Mouse (Mus musculus) midbrain, postnatal 0 days (tissue): ENCODE data around the gene Fstl1. TPM values are rescaled to one million over a fixed set of nuclear protein-coding genes. Genes with fewer than 3 reads are reported as not detected.

Experiments
- ATAC-seq: fragments of 200-750 bp; cut with Nextera tagmentation; 2 replicates; pipeline ENCODE4 v1.8.0; 2017; ENCODE audit warnings: moderate number of reproducible peaks, mild to moderate bottlenecking, moderate TSS enrichment, moderate library complexity; ENCODE audit not compliant: low FRiP score
- DNase-seq: peaks from one replicate; pipeline ENCODE4 v3.0.0-alpha.2; 2015; ENCODE audit warnings: low spot score
- H3K27ac ChIP-seq: fragments of 300-500 bp; sonication (generic); 2 replicates; pipeline ENCODE4 v1.5.1; 2014; ENCODE audit warnings: low read depth, mild to moderate bottlenecking, low read length, mixed read lengths
- H3K27me3 ChIP-seq: fragments of 300-500 bp; sonication (generic); 2 replicates; pipeline ENCODE4 v1.6.1; 2014; ENCODE audit warnings: low read length, control low read depth, mixed read lengths; ENCODE audit not compliant: insufficient read depth
- H3K36me3 ChIP-seq: fragments of 300-500 bp; sonication (generic); 2 replicates; pipeline ENCODE4 v1.6.1; 2014; ENCODE audit warnings: low read length, control low read depth, mixed read lengths; ENCODE audit not compliant: insufficient read depth
- H3K4me1 ChIP-seq: fragments of 300-500 bp; sonication (generic); 2 replicates; pipeline ENCODE4 v1.6.1; 2014; ENCODE audit warnings: mild to moderate bottlenecking, control low read depth, antibody characterized with exemption, low read length, mixed read lengths; ENCODE audit not compliant: insufficient read depth
- H3K4me2 ChIP-seq: fragments of 300-500 bp; sonication (generic); 2 replicates; pipeline ENCODE4 v1.6.1; 2014; ENCODE audit warnings: low read depth, mild to moderate bottlenecking, low read length, mixed read lengths; ENCODE audit not compliant: poor library complexity, severe bottlenecking
- H3K4me3 ChIP-seq: fragments of 300-500 bp; sonication (generic); 2 replicates; pipeline ENCODE4 v1.5.1; 2014; ENCODE audit warnings: low read depth, mild to moderate bottlenecking, low read length, moderate library complexity
- H3K9ac ChIP-seq: fragments of 300-500 bp; sonication (generic); replicated peaks from 2 replicates; pipeline ENCODE4 v1.6.1; 2014; ENCODE audit warnings: mild to moderate bottlenecking, low read length, moderate library complexity, mixed read lengths; ENCODE audit not compliant: poor library complexity, severe bottlenecking
- H3K9me3 ChIP-seq: fragments of 300-500 bp; sonication (generic); 2 replicates; pipeline ENCODE4 v1.6.1; 2016; ENCODE audit warnings: low read length, control low read depth
- CTCF ChIP-seq: IDR thresholded peaks from 2 replicates; pipeline ENCODE4 v1.5.1; 2016; ENCODE audit warnings: antibody characterized with exemption, mild to moderate bottlenecking
- WGBS: fragments of 180-500 bp; shearing (Covaris S2); extraction: QIAGEN DNeasy Blood & Tissue Kit; methylation state at CpG from one replicate; pipeline ENCODE4 v1.1.7; 2014; 5-methylcytosine and 5-hydroxymethylcytosine counted together
- polyA plus RNA-seq: library from polyadenylated mRNA; unstranded; fragments of >200 nt; fragmentation: Nextera tagmentation; extraction: Ambion mirVana; gene quantifications from 2 replicates; pipeline ENCODE4 v1.2.1, GENCODE M21; 2015
- total RNA-seq: library from RNA; depleted of rRNA; stranded (reverse); fragments of >200 nt; gene quantifications from 2 replicates; pipeline ENCODE4 v1.2.3, GENCODE M21; 2014

Gene Fstl1
- total and polyA plus RNA-seq, 2 experiments from 2014 or later: 51.6 to 58.8 TPM

- H3K9me3 ChIP-seq: no peaks in the 10 kb centered on the region
- H3K27me3 ChIP-seq: no peaks in the 10 kb centered on the region
- no peak overlapping the region for H3K9ac ChIP-seq
- no peak overlapping the region for H3K4me3 ChIP-seq
- no peak overlapping the region for H3K27ac ChIP-seq
- DNase-seq: peak; percentile 28
- H3K4me2 ChIP-seq: no peak overlapping the region
- no peak for TF ChIP-seq CTCF
- ATAC-seq: no peak
- no peaks in the 10 kb centered on the region for H3K4me1 ChIP-seq
- no peaks in the 10 kb centered on the region for H3K36me3 ChIP-seq
- WGBS: 60% methylated on average over 7 of the region's 7 CpGs
Observed at GRCm38 (mm10) chr16:37732023-37732761, 44.5 kb upstream of the Fstl1 start.

- no peak overlapping the region for H3K4me3 ChIP-seq
- DNase-seq: no peak
- no peaks in the 10 kb centered on the region for H3K36me3 ChIP-seq
- 86% methylated on average over 2 of the region's 2 CpGs for whole genome bisulfite sequencing
- H3K4me1 ChIP-seq: no peaks in the 10 kb centered on the region
- H3K9me3 ChIP-seq: no peaks in the 10 kb centered on the region
- no peak for ATAC-seq
- H3K27ac ChIP-seq: no peak overlapping the region
- no peaks in the 10 kb centered on the region for H3K27me3 ChIP-seq
- no peak for TF ChIP-seq CTCF
- no peak overlapping the region for H3K4me2 ChIP-seq
- no peak overlapping the region for H3K9ac ChIP-seq
Observed at GRCm38 (mm10) chr16:37740076-37740475, 36.6 kb upstream of the Fstl1 start.

GRCm38 (mm10) chr16:37742266-37742665, 34.4 kb upstream of the Fstl1 start:
- H3K27ac ChIP-seq: no peak overlapping the region
- no peak overlapping the region for H3K4me2 ChIP-seq
- 89% methylated on average over 4 of the region's 4 CpGs for WGBS
- DNase-seq: no peak
- no peak overlapping the region for H3K4me3 ChIP-seq
- H3K36me3 ChIP-seq: no peaks in the 10 kb centered on the region
- no peak for ATAC-seq
- no peak overlapping the region for H3K9ac ChIP-seq
- no peaks in the 10 kb centered on the region for H3K27me3 ChIP-seq
- TF ChIP-seq CTCF: no peak
- H3K4me1 ChIP-seq: no peaks in the 10 kb centered on the region
- no peaks in the 10 kb centered on the region for H3K9me3 ChIP-seq

GRCm38 (mm10) chr16:37752876-37753275, 23.8 kb upstream of the Fstl1 start:
- DNase-seq: no peak
- Histone ChIP-seq H3K4me3 (no peak overlapping the region), H3K9ac (no peak overlapping the region), H3K9me3 (no peaks in the 10 kb centered on the region), H3K4me2 (no peak overlapping the region), H3K27ac (no peak overlapping the region), H3K4me1 (no peaks in the 10 kb centered on the region), H3K36me3 (no peaks in the 10 kb centered on the region), H3K27me3 (no peaks in the 10 kb centered on the region)
- 25% methylated on average over 2 of the region's 2 CpGs for WGBS
- no peak for ATAC-seq
- TF ChIP-seq CTCF: no peak

GRCm38 (mm10) chr16:37753809-37754208, 22.9 kb upstream of the Fstl1 start:
- no peaks in the 10 kb centered on the region for H3K36me3 ChIP-seq
- no peak for TF ChIP-seq CTCF
- no peak overlapping the region for H3K9ac ChIP-seq
- no peak for DNase-seq
- no peak overlapping the region for H3K4me3 ChIP-seq
- H3K27ac ChIP-seq: no peak overlapping the region
- no peaks in the 10 kb centered on the region for H3K4me1 ChIP-seq
- no peaks in the 10 kb centered on the region for H3K9me3 ChIP-seq
- ATAC-seq: no peak
- H3K27me3 ChIP-seq: no peaks in the 10 kb centered on the region
- H3K4me2 ChIP-seq: no peak overlapping the region
- 95% methylated on average over 1 of the region's 1 CpGs for WGBS

- ATAC-seq (no peak), DNase-seq (no peak)
- WGBS: 73% methylated on average over 4 of the region's 4 CpGs
- H3K4me2 ChIP-seq: no peak overlapping the region
- H3K27ac ChIP-seq: no peak overlapping the region
- TF ChIP-seq CTCF: no peak
- no peaks in the 10 kb centered on the region for H3K9me3 ChIP-seq
- no peaks in the 10 kb centered on the region for H3K27me3 ChIP-seq
- no peak overlapping the region for H3K9ac ChIP-seq
- H3K4me1 ChIP-seq: no peaks in the 10 kb centered on the region
- no peak overlapping the region for H3K4me3 ChIP-seq
- no peaks in the 10 kb centered on the region for H3K36me3 ChIP-seq
Observed at GRCm38 (mm10) chr16:37754483-37754882, 22.2 kb upstream of the Fstl1 start.
